Mouse (Mus musculus): ENCODE results near the gene Rab5a. TPM values are rescaled to one million over a fixed set of nuclear protein-coding genes. Genes with fewer than 3 reads are reported as not detected.

Rab5a gene
- polyA plus RNA-seq, 1 experiment from 2014 or later: 77.9 TPM

DNA sequence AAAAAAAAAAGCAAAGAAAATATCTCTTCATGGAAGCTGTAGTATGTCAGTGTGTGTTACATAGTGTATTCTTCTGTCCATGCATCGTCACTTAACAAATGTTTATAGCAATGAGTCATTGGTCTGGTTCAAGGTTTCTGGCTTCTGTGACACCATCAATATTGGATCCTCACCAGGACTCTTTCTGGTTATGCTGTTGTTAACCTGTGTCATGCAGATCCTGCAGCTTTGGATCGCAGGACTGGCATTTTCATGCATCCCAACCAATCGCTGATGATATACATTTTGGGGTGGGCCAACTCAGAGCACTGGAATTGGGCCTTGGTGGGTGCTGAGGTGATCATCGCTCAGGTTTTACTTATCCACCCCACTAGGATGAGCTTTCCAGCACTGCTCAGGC lies 63.5 kb downstream of the Rab5a start:
- Histone ChIP-seq H3K36me3 (ENCODE audit: control insufficient read depth, insufficient read depth) (no peaks in the 10 kb centered on the region), H3K27me3 (replicated peaks; ENCODE audit: control insufficient read depth, insufficient read depth, low read length) (no peaks in the 10 kb centered on the region), H3K4me1 (replicated peaks; ENCODE audit: control insufficient read depth, insufficient read depth, low read length) (no peaks in the 10 kb centered on the region), H3K4me3 (ENCODE audit: low read depth, low read length) (no peak overlapping the region), H3K9ac (ENCODE audit: low read depth, low read length) (no peak overlapping the region), H3K9me3 (ENCODE audit: control insufficient read depth) (no peaks in the 10 kb centered on the region), H3K4me2 (replicated peaks; ENCODE audit: low read depth) (no peak overlapping the region), H3K27ac (ENCODE audit: low read depth, low read length) (no peak overlapping the region)
- WGBS: 95% methylated on average over 4 of the region's 4 CpGs
- no peak for TF ChIP-seq CTCF (IDR thresholded peaks at IDR 0.05; ENCODE audit: low read depth)
- no peak for ATAC-seq

DNA sequence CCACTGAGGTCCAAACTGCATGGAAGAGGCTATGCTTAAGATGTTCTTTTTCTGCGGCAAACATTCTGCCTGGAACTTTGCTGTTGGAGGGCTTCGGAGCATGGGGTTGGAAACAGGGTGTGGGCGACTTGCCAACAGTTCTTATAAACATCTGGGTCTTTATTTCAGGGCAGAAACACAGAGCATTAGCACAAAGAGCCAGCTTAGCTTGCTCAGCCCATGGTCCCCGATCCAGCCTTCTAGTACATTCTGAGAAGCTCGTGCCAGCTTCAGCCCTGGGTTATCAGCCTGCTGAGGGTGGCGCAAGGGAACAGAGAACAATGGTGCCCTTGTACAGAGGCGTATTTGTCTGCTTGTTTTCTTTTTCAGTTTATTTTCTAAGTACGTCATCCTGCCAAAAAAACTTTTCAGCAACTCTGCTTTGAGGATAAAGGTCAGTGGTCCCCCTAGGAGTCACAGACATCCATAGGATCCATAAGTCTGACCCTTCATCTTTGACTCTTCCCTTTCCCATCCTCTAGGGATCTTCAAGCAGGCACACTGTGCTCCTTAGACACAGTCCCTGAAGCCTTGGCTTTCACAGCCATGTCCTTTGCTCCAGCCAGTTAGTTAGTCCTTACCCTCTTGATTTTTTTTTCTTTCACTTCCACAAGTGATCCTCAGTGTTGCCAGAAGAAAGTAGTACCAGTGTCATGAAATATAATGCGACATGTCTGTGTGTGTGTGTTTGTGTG lies 64.7 kb downstream of the Rab5a start:
- TF ChIP-seq CTCF (IDR thresholded peaks at IDR 0.05; ENCODE audit: low read depth): no peak
- Histone ChIP-seq H3K36me3 (ENCODE audit: control insufficient read depth, insufficient read depth) (no peaks in the 10 kb centered on the region), H3K27me3 (replicated peaks; ENCODE audit: control insufficient read depth, insufficient read depth, low read length) (no peaks in the 10 kb centered on the region), H3K4me2 (replicated peaks; ENCODE audit: low read depth) (no peak overlapping the region), H3K9ac (ENCODE audit: low read depth, low read length) (no peak overlapping the region), H3K27ac (ENCODE audit: low read depth, low read length) (no peak overlapping the region), H3K9me3 (ENCODE audit: control insufficient read depth) (no peaks in the 10 kb centered on the region), H3K4me1 (replicated peaks; ENCODE audit: control insufficient read depth, insufficient read depth, low read length) (no peaks in the 10 kb centered on the region), H3K4me3 (ENCODE audit: low read depth, low read length) (no peak overlapping the region)
- no peak for ATAC-seq
- 61% methylated on average over 9 of the region's 9 CpGs for WGBS

DNA sequence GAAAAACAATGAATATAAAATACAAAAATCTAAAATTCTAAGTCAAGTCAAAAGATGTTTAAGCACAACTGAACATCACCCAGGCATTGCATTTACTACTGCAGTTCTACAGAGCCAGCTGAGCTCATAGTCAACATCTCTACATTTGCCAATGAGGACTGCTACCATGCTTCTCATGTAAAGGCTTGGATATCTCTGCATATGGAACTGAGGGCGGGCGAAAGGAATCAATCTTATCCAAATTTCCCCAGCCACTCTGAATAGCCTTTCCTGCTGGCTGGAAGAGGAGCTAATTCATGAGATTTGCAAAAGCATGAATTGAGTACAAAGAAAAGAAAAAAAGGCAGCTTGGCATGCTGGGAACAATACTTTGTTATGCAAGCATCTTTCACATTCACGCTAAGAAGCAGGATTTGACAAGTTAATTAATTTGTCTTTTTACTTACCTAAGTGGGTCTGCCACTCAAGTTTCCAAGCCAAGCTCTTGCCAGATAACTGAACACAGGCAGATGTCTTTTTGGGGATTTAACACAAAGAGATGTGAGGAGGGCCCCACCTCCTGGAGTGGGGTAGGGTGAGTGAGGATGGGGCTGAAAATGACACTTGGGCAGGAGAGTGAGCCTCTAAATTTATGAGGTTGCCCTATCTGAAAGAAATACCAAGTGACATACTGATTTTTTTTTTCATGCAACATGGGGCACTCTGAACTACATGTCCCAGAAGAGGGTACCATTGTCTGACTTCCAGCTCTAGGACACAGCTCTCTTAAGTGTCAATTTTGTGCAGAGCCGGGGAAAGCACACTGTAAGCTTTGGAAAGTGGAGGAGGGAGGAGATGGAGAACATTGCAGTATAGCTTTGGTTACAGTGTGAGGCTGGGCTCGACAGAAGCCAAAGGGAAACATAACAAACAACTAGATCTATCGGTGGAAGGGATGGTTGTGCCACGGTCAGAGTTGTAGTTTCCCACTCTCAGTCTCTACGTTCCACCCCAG lies 72.6 kb downstream of the Rab5a start:
- TF ChIP-seq CTCF (IDR thresholded peaks at IDR 0.05; ENCODE audit: low read depth): no peak
- Histone ChIP-seq H3K36me3 (ENCODE audit: control insufficient read depth, insufficient read depth) (no peaks in the 10 kb centered on the region), H3K4me1 (replicated peaks; ENCODE audit: control insufficient read depth, insufficient read depth, low read length) (no peaks in the 10 kb centered on the region), H3K27ac (ENCODE audit: low read depth, low read length) (no peak overlapping the region), H3K27me3 (replicated peaks; ENCODE audit: control insufficient read depth, insufficient read depth, low read length) (no peaks in the 10 kb centered on the region), H3K4me3 (ENCODE audit: low read depth, low read length) (no peak overlapping the region), H3K4me2 (replicated peaks; ENCODE audit: low read depth) (no peak overlapping the region), H3K9ac (ENCODE audit: low read depth, low read length) (no peak overlapping the region), H3K9me3 (ENCODE audit: control insufficient read depth) (no peaks in the 10 kb centered on the region)
- 80% methylated on average over 8 of the region's 8 CpGs for WGBS
- ATAC-seq: no peak

DNA sequence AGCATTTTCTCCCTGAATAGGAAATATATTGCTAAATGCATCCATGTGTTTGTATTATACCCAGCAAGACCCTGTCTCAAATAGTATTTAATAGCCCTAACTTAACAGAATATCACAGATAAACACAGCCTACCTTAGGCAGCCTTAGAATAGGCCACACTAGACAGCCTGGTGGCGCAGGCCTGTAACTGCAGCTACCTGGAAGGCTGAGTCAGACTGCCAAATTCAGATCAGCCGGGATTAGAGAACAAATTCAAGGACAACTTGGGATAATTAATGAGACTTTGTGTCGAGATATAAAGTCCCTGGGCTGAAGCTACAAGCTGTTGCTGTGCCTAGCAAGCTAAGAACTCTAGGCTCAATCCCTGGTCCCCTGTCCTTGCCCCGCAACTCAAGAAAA lies 75.1 kb downstream of the Rab5a start:
- no peak for ATAC-seq
- Histone ChIP-seq H3K27ac (ENCODE audit: low read depth, low read length) (no peak overlapping the region), H3K27me3 (replicated peaks; ENCODE audit: control insufficient read depth, insufficient read depth, low read length) (no peaks in the 10 kb centered on the region), H3K4me3 (ENCODE audit: low read depth, low read length) (no peak overlapping the region), H3K4me1 (replicated peaks; ENCODE audit: control insufficient read depth, insufficient read depth, low read length) (no peaks in the 10 kb centered on the region), H3K9ac (ENCODE audit: low read depth, low read length) (no peak overlapping the region), H3K9me3 (ENCODE audit: control insufficient read depth) (no peaks in the 10 kb centered on the region), H3K36me3 (ENCODE audit: control insufficient read depth, insufficient read depth) (no peaks in the 10 kb centered on the region), H3K4me2 (replicated peaks; ENCODE audit: low read depth) (no peak overlapping the region)
- TF ChIP-seq CTCF (IDR thresholded peaks at IDR 0.05; ENCODE audit: low read depth): peak; percentile 60
- 67% methylated on average over 4 of the region's 4 CpGs for WGBS

DNA sequence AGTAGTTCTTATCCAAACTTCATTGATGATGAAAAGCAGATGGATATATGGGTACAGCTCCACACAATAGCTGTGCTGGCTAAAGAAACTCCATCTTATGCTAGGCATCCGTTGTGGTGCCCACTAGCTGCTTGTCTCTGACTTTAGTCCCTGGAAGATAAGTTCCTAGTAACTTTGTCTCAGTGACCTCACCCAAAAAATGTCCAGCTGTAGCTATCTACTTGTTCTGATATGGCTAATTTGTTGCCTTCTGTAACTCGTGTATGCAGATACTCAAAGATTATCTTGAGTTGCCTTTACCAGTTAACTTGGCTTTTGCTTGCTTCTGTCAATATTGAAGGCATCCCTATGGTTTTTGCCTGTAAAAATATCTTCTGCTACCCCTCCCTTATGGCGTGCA lies 75.8 kb downstream of the Rab5a start:
- ATAC-seq: no peak
- Histone ChIP-seq H3K27me3 (replicated peaks; ENCODE audit: control insufficient read depth, insufficient read depth, low read length) (no peaks in the 10 kb centered on the region), H3K9me3 (ENCODE audit: control insufficient read depth) (no peaks in the 10 kb centered on the region), H3K9ac (ENCODE audit: low read depth, low read length) (no peak overlapping the region), H3K4me1 (replicated peaks; ENCODE audit: control insufficient read depth, insufficient read depth, low read length) (no peaks in the 10 kb centered on the region), H3K4me3 (ENCODE audit: low read depth, low read length) (no peak overlapping the region), H3K36me3 (ENCODE audit: control insufficient read depth, insufficient read depth) (no peaks in the 10 kb centered on the region), H3K27ac (ENCODE audit: low read depth, low read length) (no peak overlapping the region), H3K4me2 (replicated peaks; ENCODE audit: low read depth) (no peak overlapping the region)
- no peak for TF ChIP-seq CTCF (IDR thresholded peaks at IDR 0.05; ENCODE audit: low read depth)
- WGBS: 75% methylated on average over 3 of the region's 3 CpGs

Other genes with a start within 250 kb of the Rab5a start
- 0.38 and 0.48 TPM in 2 replicates for gene Efhb, start 15.9 kb upstream of the Rab5a start, polyA plus RNA-seq (2015; fragmentation: Nextera tagmentation; extraction: Ambion mirVana)
- 0.07 and 0.27 TPM in 2 replicates for gene Pp2d1, start 60.2 kb downstream of the Rab5a start, polyA plus RNA-seq (2015; fragmentation: Nextera tagmentation; extraction: Ambion mirVana)
- 5.9 and 6.1 TPM in 2 replicates for gene Kat2b, start 87.6 kb downstream of the Rab5a start, polyA plus RNA-seq (2015; fragmentation: Nextera tagmentation; extraction: Ambion mirVana)
- gene Sgo1, start 210.1 kb downstream of the Rab5a start, polyA plus RNA-seq (2015; fragmentation: Nextera tagmentation; extraction: Ambion mirVana): 11.8 and 13.0 TPM in 2 replicates

Data from intestine, postnatal 0 days (tissue).